Mouse (Mus musculus) regulatory T cell (primary cell): Measurements from ENCODE around the gene Gm26602.
"Not testable (repeated sequence)": the region's sequence is repeated elsewhere in the genome, so short reads cannot be mapped to it uniquely, and the experiment has no call there.

Experiments used
- in situ Hi-C: fragments of 300-600 bp; cut with MboI, MseI; formaldehyde crosslinking; loops from one replicate; pipeline ENCODE4 v1.15.1; 2025; ENCODE audit warnings: high pct_unique_total_duplicates

Gm26602 gene

GRCm38 (mm10) chr10:79958140-79958816 lies 47.6 kb downstream of the Gm26602 start:
- in situ Hi-C loops, result no loop called here

- in situ Hi-C loops, result not testable (repeated sequence)
Measured at GRCm38 (mm10) chr10:79959412-79959811, 48.8 kb downstream of the Gm26602 start.

- in situ Hi-C loops, result no loop called here
Measured at GRCm38 (mm10) chr10:79959847-79960601, 49.4 kb downstream of the Gm26602 start, which contains the start of gene Wdr18. TSS of gene Wdr18 (plus strand) at chr10:79960152.
